Mouse (Mus musculus) ovary, adult 10 weeks (tissue): ENCODE data around the gene Pla2g2d. TPM values are rescaled to one million over a fixed set of nuclear protein-coding genes. Genes with fewer than 3 reads are reported as not detected.

Experiments
- polyA plus RNA-seq: library from polyadenylated mRNA; stranded (reverse); fragments of 350-450 nt; fragmentation: Illumina TruSeq; extraction: RNeasy Lipid Tissue Mini Kit (QIAGEN cat#74804); gene quantifications from one replicate; pipeline ENCODE4 v1.2.3, GENCODE M21; 2014

Gene Pla2g2d
- polyA plus RNA-seq, result 2.7 TPM

GRCm38 (mm10) chr4:138775435-138775834, at the start of gene Pla2g2d:
TSS of gene Pla2g2d (plus strand) at chr4:138775735.

GRCm38 (mm10) chr4:138737031-138737430, 38.5 kb upstream of the Pla2g2d start, which contains the start of gene Ubxn10:
TSS of gene Ubxn10 (minus strand) at chr4:138737167.

GRCm38 (mm10) chr4:138757416-138757815, 18.1 kb upstream of the Pla2g2d start, which contains the start of gene Pla2g2f:
TSS of gene Pla2g2f (minus strand) at chr4:138757626.

Other genes with a start within 250 kb of the Pla2g2d start
- 0.91 TPM for gene Vwa5b1, start 139.9 kb upstream of the Pla2g2d start, polyA plus RNA-seq
- not detected for gene Pla2g2c, start 50.9 kb upstream of the Pla2g2d start, polyA plus RNA-seq
- 4.1 TPM for gene Ubxn10, start 38.6 kb upstream of the Pla2g2d start, polyA plus RNA-seq
- not detected for gene Pla2g2f, start 18.1 kb upstream of the Pla2g2d start, polyA plus RNA-seq
- 11.3 TPM for gene Pla2g5, start 87.7 kb downstream of the Pla2g2d start, polyA plus RNA-seq
- gene Gm13030, start 98.2 kb downstream of the Pla2g2d start, polyA plus RNA-seq, result not detected
- not detected for gene Pla2g2e, start 102.2 kb downstream of the Pla2g2d start, polyA plus RNA-seq
- 2.6 TPM for gene Otud3, start 138.2 kb downstream of the Pla2g2d start, polyA plus RNA-seq
- not detected for gene Rnf186, start 191.4 kb downstream of the Pla2g2d start, polyA plus RNA-seq
- gene Tmco4, start 197.2 kb downstream of the Pla2g2d start, polyA plus RNA-seq, result 0.94 TPM